Mouse (Mus musculus): ENCODE results near the gene Gm37240.

- TF ChIP-seq CTCF (IDR thresholded peaks at IDR 0.05; ENCODE audit: borderline replicate concordance, insufficient read depth, low read depth, low read length): no peak
- no peak for TF ChIP-seq POLR2A (IDR thresholded peaks at IDR 0.05; ENCODE audit: borderline replicate concordance, insufficient read depth, low read length)
Observed at GRCm38 (mm10) chr3:85713936-85714709, 173.2 kb downstream of the Gm37240 start.
